Mouse (Mus musculus) brain, embryonic 14.5 days (tissue): ENCODE data around the gene Zfp414.

Source experiments
- CTCF ChIP-seq: fragments of 200-500 bp; IDR thresholded peaks from 2 replicates; pipeline ENCODE4 v1.5.1; 2012; ENCODE audit warnings: inconsistent platforms, mild to moderate bottlenecking, moderate library complexity, borderline replicate concordance; ENCODE audit not compliant: insufficient read depth, insufficient read length; ENCODE audit errors: extremely low read depth
- POLR2A ChIP-seq: fragments of 200-500 bp; IDR thresholded peaks from 2 replicates; pipeline ENCODE4 v1.6.1; 2012; ENCODE audit warnings: mild to moderate bottlenecking, inconsistent platforms, borderline replicate concordance; ENCODE audit not compliant: poor library complexity, insufficient read depth, insufficient read length, severe bottlenecking; ENCODE audit errors: extremely low read depth

- TF ChIP-seq POLR2A (no peak), CTCF (no peak)
These were observed 46.6 kb downstream of the Zfp414 start for GRCm38 (mm10) chr17:33675452-33675851.
